Mouse (Mus musculus) granulocyte monocyte progenitor cell, adult 5-6 weeks (primary cell): Measurements from ENCODE around the gene Olfr608. TPM values are rescaled to one million over a fixed set of nuclear protein-coding genes. Genes with fewer than 3 reads are reported as not detected.
"Not testable (repeated sequence)": the region's sequence is repeated elsewhere in the genome, so short reads cannot be mapped to it uniquely, and the experiment has no call there.

Experiments used
- ATAC-seq: replicated peaks from 2 replicates; pipeline ENCODE4 v1.8.0; 2016; ENCODE audit warnings: mild to moderate bottlenecking, moderate TSS enrichment, inconsistent platforms; ENCODE audit not compliant: poor library complexity, severe bottlenecking
- total RNA-seq, 2 experiments: library from RNA; stranded (forward) in 1 of 2; stranded (reverse) in 1 of 2; fragments of 200-712, 200-1000 nt in 1 of 2; fragments of >200 nt in 1 of 2; fragmentation: Nextera tagmentation in 1 of 2; gene quantifications; 2 replicates each; pipeline ENCODE4 v1.2.3; 2014 to 2017

The Olfr608 gene
- not detected in 2 replicates for total RNA-seq (2014; fragmentation: Nextera tagmentation)
- total RNA-seq (2017), result not detected in 2 replicates

DNA sequence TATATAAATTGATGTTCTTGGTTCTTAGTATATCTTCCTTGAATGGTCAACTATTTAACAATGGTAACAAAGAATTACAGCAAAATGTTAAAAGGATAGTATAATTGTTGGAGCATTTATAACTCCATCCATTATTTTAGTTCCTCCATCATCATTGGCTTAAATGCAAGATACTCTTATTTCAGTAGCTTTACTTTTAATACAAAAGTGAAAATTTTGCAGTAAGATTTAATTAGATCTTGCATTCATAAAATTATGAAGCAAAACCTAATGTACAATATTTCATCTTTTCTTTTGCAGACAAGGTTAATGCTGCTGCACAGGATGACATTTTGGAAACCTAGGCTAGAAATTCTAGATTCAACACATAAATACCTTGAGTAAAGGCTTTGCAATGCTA, at the start of gene Olfr608:
Gene Olfr608, plus strand, starts transcription at position 301 of the 400 bp plus-strand sequence.
- no peak for ATAC-seq

DNA sequence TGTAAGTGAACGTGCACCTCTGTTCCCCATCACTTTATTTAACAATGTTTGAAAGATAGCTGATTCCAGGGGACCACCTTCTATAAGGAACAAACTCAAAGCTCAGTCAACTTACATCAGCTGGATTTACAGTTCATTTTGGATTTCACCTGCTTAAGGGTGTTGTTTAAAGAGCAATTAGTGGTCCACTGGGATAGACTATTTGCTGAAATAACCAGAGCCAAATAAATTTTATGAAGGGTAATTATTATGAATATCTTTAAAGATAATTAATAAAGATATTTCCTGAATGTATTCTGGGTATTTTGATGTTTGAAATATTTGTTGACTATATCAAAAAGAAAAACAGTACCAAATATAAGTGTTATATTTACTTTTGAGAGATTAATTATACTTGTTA, 24.3 kb upstream of the Olfr608 start, which contains the start of gene Olfr605:
Gene Olfr605, minus strand, starts transcription at position 101 of the 400 bp plus-strand sequence.
- no peak for ATAC-seq

DNA sequence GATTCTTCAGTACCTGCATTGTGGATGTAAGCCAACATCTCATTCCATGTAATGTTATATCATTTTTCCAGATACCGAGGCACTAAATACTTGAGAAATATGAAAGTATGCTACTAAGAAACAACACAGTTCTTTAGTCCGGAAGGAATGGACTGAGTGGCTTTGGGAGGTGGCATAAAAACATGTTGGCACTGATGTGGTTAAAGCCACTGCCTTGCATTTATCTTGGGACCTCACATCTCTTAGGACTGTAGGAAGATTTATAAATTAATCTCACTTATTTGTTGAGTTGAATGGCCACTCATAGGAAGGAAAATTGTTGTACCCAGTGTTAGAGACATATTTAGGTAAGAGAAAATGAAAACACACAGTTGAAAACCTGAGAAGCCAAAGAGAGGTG, 20.9 kb upstream of the Olfr608 start, which contains the start of gene Olfr606:
Gene Olfr606, plus strand, starts transcription at position 301 of the 400 bp plus-strand sequence.
- no peak for ATAC-seq

DNA sequence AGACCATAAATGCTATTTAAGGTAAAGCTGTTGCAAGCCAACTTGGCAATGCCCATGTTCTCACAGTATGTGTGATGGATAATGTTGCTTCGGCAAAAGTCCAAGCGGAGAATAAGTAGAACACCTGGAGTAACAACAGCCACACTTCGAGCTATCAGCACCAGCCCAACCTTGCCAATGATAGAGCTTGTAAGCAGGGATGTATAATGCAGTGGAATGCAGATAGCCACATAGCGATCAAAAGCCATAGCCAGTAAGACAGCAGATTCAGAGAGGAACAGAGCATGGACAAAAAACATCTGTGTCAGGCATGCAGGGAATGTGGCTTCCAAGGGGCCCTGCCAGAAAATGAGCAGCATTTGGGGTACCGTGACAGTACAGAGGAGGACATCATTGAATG, 9.1 kb upstream of the Olfr608 start:
- no peak for ATAC-seq

DNA sequence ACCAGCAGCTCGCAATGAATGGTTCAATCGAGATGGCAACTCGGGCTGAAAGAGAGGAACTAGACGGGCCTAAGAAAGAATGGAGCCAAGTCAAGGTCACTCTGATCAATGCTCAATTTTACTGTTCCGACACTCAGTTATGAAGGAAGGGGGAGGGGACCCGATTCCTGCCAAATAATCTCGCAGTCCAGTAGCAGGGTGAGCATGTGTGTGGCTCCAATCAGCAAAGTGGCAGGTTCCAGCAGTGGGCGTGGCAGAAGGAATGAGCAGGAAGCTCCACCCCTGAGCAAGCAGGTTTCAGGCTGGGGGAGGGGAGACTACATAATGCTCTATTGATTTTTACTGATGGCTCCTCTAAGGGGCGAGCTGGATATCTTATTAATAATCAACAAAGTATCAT, 7.4 kb downstream of the Olfr608 start:
- not testable (repeated sequence) for ATAC-seq

DNA sequence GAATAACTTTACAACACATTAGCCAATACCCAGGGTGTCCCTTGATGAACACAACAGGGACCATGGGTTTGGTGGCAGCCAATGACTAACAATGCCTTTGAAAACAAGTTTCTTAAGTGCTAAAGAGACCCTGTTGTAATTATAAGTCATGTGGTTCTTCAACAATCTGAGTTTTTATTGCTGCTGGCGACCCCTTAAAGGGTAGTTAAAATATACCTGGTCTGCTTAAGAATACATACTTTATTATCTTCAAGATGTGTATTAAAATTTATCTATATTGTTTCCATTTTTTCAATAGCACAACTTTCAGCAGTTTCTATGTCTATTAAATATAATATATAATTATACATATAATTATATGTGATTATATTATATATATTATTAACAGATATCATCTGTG, 28.3 kb downstream of the Olfr608 start, which contains the start of gene Olfr609:
Gene Olfr609, minus strand, starts transcription at position 101 of the 400 bp plus-strand sequence.
- ATAC-seq, result no peak

DNA sequence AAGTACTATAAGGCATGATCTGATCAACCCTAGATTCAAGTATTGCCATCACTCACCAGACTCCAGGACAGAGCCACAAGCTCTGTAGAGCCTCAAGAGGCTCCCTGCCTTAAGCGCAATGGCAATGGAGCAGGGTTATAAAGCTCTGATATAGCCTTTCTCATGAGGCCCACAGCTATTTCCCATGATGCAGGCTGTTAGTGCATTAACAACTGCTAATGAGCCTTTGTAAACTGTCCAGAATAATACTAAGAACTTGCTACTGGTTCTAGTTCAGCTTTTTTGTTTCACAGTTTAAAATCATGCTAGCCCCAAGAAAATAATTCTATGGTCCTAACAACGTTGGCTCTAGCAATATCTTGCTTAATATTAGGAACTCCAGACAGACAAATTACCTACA, 42.3 kb downstream of the Olfr608 start, which contains the start of gene Olfr610:
Gene Olfr610, minus strand, starts transcription at position 101 of the 400 bp plus-strand sequence.
- no peak for ATAC-seq

DNA sequence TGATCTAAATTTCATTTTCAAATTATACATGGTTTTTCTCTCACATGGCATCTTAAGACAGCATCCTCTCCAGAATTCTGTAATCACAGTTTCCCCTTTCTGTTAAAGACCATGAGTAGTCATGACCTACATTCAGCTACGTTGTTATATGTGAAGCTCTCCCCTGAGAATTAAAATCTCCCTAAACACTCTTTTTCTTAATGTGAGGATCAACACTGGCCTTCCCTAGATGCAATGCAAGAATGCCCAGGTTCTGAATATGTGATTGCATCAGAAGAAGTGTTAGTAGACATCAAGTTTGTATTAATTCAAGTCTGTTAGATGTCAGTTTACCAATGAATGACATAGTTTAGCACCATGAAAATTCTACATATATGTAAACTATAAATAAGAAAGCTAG, 51.1 kb downstream of the Olfr608 start, which contains the start of gene Olfr611:
Gene Olfr611, minus strand, starts transcription at position 101 of the 400 bp plus-strand sequence.
- not testable (repeated sequence) for ATAC-seq

Other genes with a start within 250 kb of the Olfr608 start
- gene Usp17ld, start 217.4 kb upstream of the Olfr608 start, total RNA-seq (2014; fragmentation: Nextera tagmentation), result not detected in 2 replicates
- not detected in 2 replicates for gene Usp17ld, start 217.4 kb upstream of the Olfr608 start, total RNA-seq (2017)
- not detected in 2 replicates for gene Olfr596, start 164.2 kb upstream of the Olfr608 start, total RNA-seq (2014; fragmentation: Nextera tagmentation)
- not detected in 2 replicates for gene Olfr596, start 164.2 kb upstream of the Olfr608 start, total RNA-seq (2017)
- gene Olfr597, start 153.6 kb upstream of the Olfr608 start, total RNA-seq (2014; fragmentation: Nextera tagmentation), result not detected in 2 replicates
- gene Olfr597, start 153.6 kb upstream of the Olfr608 start, total RNA-seq (2017), result not detected in 2 replicates
- not detected in 2 replicates for gene Olfr598, start 146.3 kb upstream of the Olfr608 start, total RNA-seq (2014; fragmentation: Nextera tagmentation)
- gene Olfr598, start 146.3 kb upstream of the Olfr608 start, total RNA-seq (2017), result not detected in 2 replicates
- gene Olfr599, start 134.0 kb upstream of the Olfr608 start, total RNA-seq (2014; fragmentation: Nextera tagmentation), result not detected in 2 replicates
- gene Olfr599, start 134.0 kb upstream of the Olfr608 start, total RNA-seq (2017), result not detected in 2 replicates
- gene Olfr600, start 120.2 kb upstream of the Olfr608 start, total RNA-seq (2014; fragmentation: Nextera tagmentation), result not detected in 2 replicates
- not detected in 2 replicates for gene Olfr600, start 120.2 kb upstream of the Olfr608 start, total RNA-seq (2017)
- not detected in 2 replicates for gene Olfr601, start 107.2 kb upstream of the Olfr608 start, total RNA-seq (2014; fragmentation: Nextera tagmentation)
- not detected in 2 replicates for gene Olfr601, start 107.2 kb upstream of the Olfr608 start, total RNA-seq (2017)
- gene Olfr603, start 83.7 kb upstream of the Olfr608 start, total RNA-seq (2014; fragmentation: Nextera tagmentation), result not detected in 2 replicates
- gene Olfr603, start 83.7 kb upstream of the Olfr608 start, total RNA-seq (2017), result not detected in 2 replicates
- not detected in 2 replicates for gene Usp17lc, start 54.8 kb upstream of the Olfr608 start, total RNA-seq (2014; fragmentation: Nextera tagmentation)
- gene Usp17lc, start 54.8 kb upstream of the Olfr608 start, total RNA-seq (2017), result not detected in 2 replicates
- gene Olfr605, start 24.4 kb upstream of the Olfr608 start, total RNA-seq (2014; fragmentation: Nextera tagmentation), result not detected in 2 replicates
- not detected in 2 replicates for gene Olfr605, start 24.4 kb upstream of the Olfr608 start, total RNA-seq (2017)
- gene Olfr606, start 20.8 kb upstream of the Olfr608 start, total RNA-seq (2014; fragmentation: Nextera tagmentation), result not detected in 2 replicates
- not detected in 2 replicates for gene Olfr606, start 20.8 kb upstream of the Olfr608 start, total RNA-seq (2017)
- gene Olfr607, start 5.7 kb upstream of the Olfr608 start, total RNA-seq (2014; fragmentation: Nextera tagmentation), result not detected in 2 replicates
- not detected in 2 replicates for gene Olfr607, start 5.7 kb upstream of the Olfr608 start, total RNA-seq (2017)
- gene Olfr609, start 28.2 kb downstream of the Olfr608 start, total RNA-seq (2014; fragmentation: Nextera tagmentation), result not detected in 2 replicates
- not detected in 2 replicates for gene Olfr609, start 28.2 kb downstream of the Olfr608 start, total RNA-seq (2017)
- not detected in 2 replicates for gene Olfr610, start 42.2 kb downstream of the Olfr608 start, total RNA-seq (2014; fragmentation: Nextera tagmentation)
- not detected in 2 replicates for gene Olfr610, start 42.2 kb downstream of the Olfr608 start, total RNA-seq (2017)
- not detected in 2 replicates for gene Olfr611, start 51.0 kb downstream of the Olfr608 start, total RNA-seq (2014; fragmentation: Nextera tagmentation)
- not detected in 2 replicates for gene Olfr611, start 51.0 kb downstream of the Olfr608 start, total RNA-seq (2017)
- gene Olfr612, start 72.8 kb downstream of the Olfr608 start, total RNA-seq (2014; fragmentation: Nextera tagmentation), result not detected in 2 replicates
- gene Olfr612, start 72.8 kb downstream of the Olfr608 start, total RNA-seq (2017), result not detected in 2 replicates
- gene Olfr613, start 78.2 kb downstream of the Olfr608 start, total RNA-seq (2014; fragmentation: Nextera tagmentation), result not detected in 2 replicates
- gene Olfr613, start 78.2 kb downstream of the Olfr608 start, total RNA-seq (2017), result not detected in 2 replicates
- not detected in 2 replicates for gene Olfr615, start 86.2 kb downstream of the Olfr608 start, total RNA-seq (2014; fragmentation: Nextera tagmentation)
- not detected in 2 replicates for gene Olfr615, start 86.2 kb downstream of the Olfr608 start, total RNA-seq (2017)
- gene Olfr616, start 99.3 kb downstream of the Olfr608 start, total RNA-seq (2014; fragmentation: Nextera tagmentation), result not detected in 2 replicates
- not detected in 2 replicates for gene Olfr616, start 99.3 kb downstream of the Olfr608 start, total RNA-seq (2017)
- gene Olfr617, start 103.2 kb downstream of the Olfr608 start, total RNA-seq (2014; fragmentation: Nextera tagmentation), result not detected in 2 replicates
- gene Olfr617, start 103.2 kb downstream of the Olfr608 start, total RNA-seq (2017), result not detected in 2 replicates
- gene Olfr618, start 120.2 kb downstream of the Olfr608 start, total RNA-seq (2014; fragmentation: Nextera tagmentation), result not detected in 2 replicates
- not detected in 2 replicates for gene Olfr618, start 120.2 kb downstream of the Olfr608 start, total RNA-seq (2017)
- gene Olfr619, start 130.7 kb downstream of the Olfr608 start, total RNA-seq (2014; fragmentation: Nextera tagmentation), result not detected in 2 replicates
- not detected in 2 replicates for gene Olfr619, start 130.7 kb downstream of the Olfr608 start, total RNA-seq (2017)
- not detected in 2 replicates for gene Olfr620, start 142.7 kb downstream of the Olfr608 start, total RNA-seq (2014; fragmentation: Nextera tagmentation)
- not detected in 2 replicates for gene Olfr620, start 142.7 kb downstream of the Olfr608 start, total RNA-seq (2017)
- gene Olfr622, start 172.8 kb downstream of the Olfr608 start, total RNA-seq (2014; fragmentation: Nextera tagmentation), result not detected in 2 replicates
- not detected in 2 replicates for gene Olfr622, start 172.8 kb downstream of the Olfr608 start, total RNA-seq (2017)
- not detected in 2 replicates for gene Olfr623, start 193.8 kb downstream of the Olfr608 start, total RNA-seq (2014; fragmentation: Nextera tagmentation)
- not detected in 2 replicates for gene Olfr623, start 193.8 kb downstream of the Olfr608 start, total RNA-seq (2017)
- not detected in 2 replicates for gene Olfr624, start 201.3 kb downstream of the Olfr608 start, total RNA-seq (2014; fragmentation: Nextera tagmentation)
- not detected in 2 replicates for gene Olfr624, start 201.3 kb downstream of the Olfr608 start, total RNA-seq (2017)
- not detected in 2 replicates for gene Olfr625-ps1, start 212.8 kb downstream of the Olfr608 start, total RNA-seq (2014; fragmentation: Nextera tagmentation)
- not detected in 2 replicates for gene Olfr625-ps1, start 212.8 kb downstream of the Olfr608 start, total RNA-seq (2017)
- not detected in 2 replicates for gene Olfr243, start 244.8 kb downstream of the Olfr608 start, total RNA-seq (2014; fragmentation: Nextera tagmentation)
- gene Olfr243, start 244.8 kb downstream of the Olfr608 start, total RNA-seq (2017), result not detected in 2 replicates